Mouse (Mus musculus) gastrocnemius, adult 8-10 months (tissue): Measurements from ENCODE around the gene Cyct. TPM values are rescaled to one million over a fixed set of nuclear protein-coding genes. Genes with fewer than 3 reads are reported as not detected.

Experiments
- DNase-seq, 2 experiments: peaks; one replicate each; pipeline ENCODE4 v3.0.0; 2022; ENCODE audit warnings: low spot score in 2 of 2
- microRNA-seq: library from miRNA; unstranded; fragments of <30 nt; microRNA quantifications from one replicate; pipeline ENCODE4 v1.2.0, GENCODE M21; 2022
- total RNA-seq, 4 experiments: library from RNA; stranded (reverse); gene quantifications; 2 replicates each; pipeline ENCODE4 v1.2.4; 2022

Cyct gene
- total RNA-seq, 4 experiments from 2014 or later, result not detected

GRCm38 (mm10) chr2:76338215-76339156, 21.8 kb downstream of the Cyct start, which contains the start of gene Pde11a:
Gene Pde11a, minus strand, starts transcription at chr2:76338774.
- no peak for DNase-seq

GRCm38 (mm10) chr2:76334596-76334995, 25.7 kb downstream of the Cyct start:
- no peak for DNase-seq

- no peak for DNase-seq
Observed at GRCm38 (mm10) chr2:76332161-76332805, 28.0 kb downstream of the Cyct start.

- no peak for DNase-seq
Observed at GRCm38 (mm10) chr2:76330081-76330480, 30.2 kb downstream of the Cyct start.

- DNase-seq, result no peak
Observed at GRCm38 (mm10) chr2:76326161-76326560, 34.1 kb downstream of the Cyct start.

GRCm38 (mm10) chr2:76324463-76324862, 35.8 kb downstream of the Cyct start:
- no peak for DNase-seq

GRCm38 (mm10) chr2:76323185-76323875, 36.9 kb downstream of the Cyct start:
- DNase-seq, result no peak

GRCm38 (mm10) chr2:76320336-76320735, 39.9 kb downstream of the Cyct start:
- DNase-seq, result no peak

GRCm38 (mm10) chr2:76319231-76319630, 41.0 kb downstream of the Cyct start:
- DNase-seq, result no peak

Small RNA genes within 50 kb of the gene (microRNA-seq; reads per million reads assigned to microRNA genes)
- not detected for gene Gm44337

Other genes with a start within 250 kb of the Cyct start
- under 1 TPM in 3 of 4 experiments, not detected in 1; 0.07 to 0.18 (median 0.13) TPM for gene Pde11a, start 21.7 kb downstream of the Cyct start, total RNA-seq
- 10 to 100 TPM in 2 of 4 experiments, 1 to 10 TPM in 2; 8.0 to 11.9 (median 10.4) TPM for gene Rbm45, start 9.5 kb upstream of the Cyct start, total RNA-seq
- 10 to 100 TPM; 41.0 to 54.0 (median 45.9) TPM for gene Osbpl6, start 46.1 kb upstream of the Cyct start, total RNA-seq